Mouse (Mus musculus): ENCODE data around the gene Slfn9. TPM values are rescaled to one million over a fixed set of nuclear protein-coding genes. Genes with fewer than 3 reads are reported as not detected.

Slfn9 gene
- polyA plus RNA-seq (2012; rRNA removed): 0.76 and 0.91 TPM in 2 replicates

DNA sequence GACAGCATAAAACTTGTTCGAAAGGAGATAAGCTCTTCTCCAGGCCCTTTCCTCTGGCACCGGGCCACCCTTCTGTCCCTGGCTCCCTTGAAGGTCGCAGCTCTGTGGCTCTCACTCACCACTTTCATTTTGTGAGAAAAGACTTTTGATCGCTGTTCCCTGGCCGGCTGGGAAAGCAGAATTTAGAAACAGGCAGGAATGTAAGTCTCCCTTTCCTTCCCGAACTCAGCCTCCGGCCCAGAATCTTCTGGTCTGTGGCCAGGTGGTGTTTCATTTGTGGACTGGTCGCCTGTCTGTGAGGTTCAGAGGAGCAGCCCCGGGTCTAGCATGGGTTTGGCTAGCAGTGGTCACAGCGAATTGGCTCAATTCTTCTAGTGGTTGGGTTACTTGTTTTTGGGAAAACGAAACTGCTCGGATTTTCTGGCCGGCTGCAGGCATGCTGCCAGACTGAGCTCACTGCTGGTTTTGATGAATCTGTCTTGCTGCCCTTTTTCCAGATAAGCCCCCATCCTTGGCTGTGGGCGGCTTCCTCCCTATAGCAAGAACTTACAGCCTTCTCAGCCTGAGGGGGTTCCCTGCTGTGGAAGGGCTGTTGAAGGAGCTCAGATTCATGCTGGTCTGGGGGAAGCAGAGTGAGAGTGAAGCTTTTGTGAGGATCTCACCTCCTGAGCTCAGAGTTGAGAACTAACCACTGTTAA is at the start of gene Slfn9:
Gene Slfn9 (minus strand): TSS at position 362 of the 698 bp plus-strand sequence.

DNA sequence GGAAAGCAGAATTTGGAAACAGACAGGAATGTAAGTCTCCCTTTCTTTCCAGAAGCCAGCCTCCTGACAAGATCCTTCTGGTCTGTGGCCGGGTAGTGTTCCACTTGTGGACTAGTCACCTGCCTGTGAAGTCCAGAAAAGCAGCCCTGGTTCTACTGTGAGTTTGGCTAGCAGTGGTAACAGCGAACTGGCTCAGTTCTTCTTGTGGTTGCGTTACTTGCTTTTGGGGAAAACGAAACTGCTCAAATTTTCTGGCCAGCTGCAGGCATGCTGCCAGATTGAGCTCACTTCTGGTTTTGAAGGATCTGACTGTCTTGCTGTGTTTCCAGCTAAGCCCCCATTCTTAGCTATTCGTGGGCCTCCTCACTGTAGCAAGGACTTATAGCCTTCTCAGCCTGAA is 29.0 kb upstream of the Slfn9 start, which contains the start of gene Slfn8:
Gene Slfn8 (minus strand): TSS at position 190 of the 400 bp plus-strand sequence.

DNA sequence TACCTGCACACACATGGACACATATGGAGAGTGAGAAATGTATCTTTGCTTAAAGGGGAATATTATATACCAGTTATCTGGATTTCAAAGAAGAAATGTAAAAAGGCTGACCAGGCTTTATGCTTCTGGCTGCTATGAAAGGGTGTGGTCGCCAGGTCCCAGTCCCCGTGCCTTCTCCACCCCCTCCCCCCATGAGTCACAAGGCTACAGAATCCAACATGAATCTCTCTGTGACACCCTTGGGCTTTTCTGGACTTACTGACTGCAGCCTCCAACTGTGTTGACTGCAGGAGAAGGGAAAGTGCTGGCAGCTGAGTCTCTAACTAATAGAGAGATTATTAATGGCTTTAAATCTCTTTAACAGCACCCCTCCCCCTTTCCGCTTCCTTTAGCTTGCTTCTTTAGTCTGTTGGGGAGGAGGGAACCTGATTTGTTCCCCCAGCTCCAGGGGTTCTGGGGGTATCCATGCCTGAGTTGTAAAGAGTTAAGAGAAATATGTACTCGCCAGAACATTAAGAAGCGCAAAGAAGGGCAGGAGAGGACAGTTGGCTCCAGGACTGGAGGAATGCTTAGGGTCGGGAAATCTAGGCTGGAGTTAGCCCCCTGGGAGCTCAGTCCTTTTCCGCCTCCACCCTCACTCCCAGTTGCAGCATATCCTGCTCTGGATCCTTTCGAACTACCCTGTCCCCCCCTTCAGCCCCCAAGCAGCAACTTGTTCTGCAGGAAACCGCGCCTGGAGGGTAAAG is 40.7 kb downstream of the Slfn9 start, which contains the start of gene Slfn5:
Gene Slfn5 (plus strand): TSS at position 614 of the 746 bp plus-strand sequence.

Other genes starting within 250 kb of the Slfn9 start
- 0.08 and 0.12 TPM in 2 replicates for gene Cct6b, start 227.5 kb downstream of the Slfn9 start, polyA plus RNA-seq (2012; rRNA removed)
- 5.3 and 7.2 TPM in 2 replicates for gene Zfp830, start 227.5 kb downstream of the Slfn9 start, polyA plus RNA-seq (2012; rRNA removed)
- 23.8 and 27.0 TPM in 2 replicates for gene Lig3, start 210.7 kb downstream of the Slfn9 start, polyA plus RNA-seq (2012; rRNA removed)
- 11.7 and 12.7 TPM in 2 replicates for gene Rffl, start 120.6 kb downstream of the Slfn9 start, polyA plus RNA-seq (2012; rRNA removed)
- 18.5 and 26.8 TPM in 2 replicates for gene Rad51d, start 101.2 kb downstream of the Slfn9 start, polyA plus RNA-seq (2012; rRNA removed)
- gene Fndc8, start 99.7 kb downstream of the Slfn9 start, polyA plus RNA-seq (2012; rRNA removed): 0.09 and 0.30 TPM in 2 replicates
- gene Nle1, start 83.4 kb downstream of the Slfn9 start, polyA plus RNA-seq (2012; rRNA removed): 91.1 and 92.9 TPM in 2 replicates
- 8.5 and 12.4 TPM in 2 replicates for gene Unc45b, start 81.3 kb downstream of the Slfn9 start, polyA plus RNA-seq (2012; rRNA removed)
- gene Slfn5, start 40.5 kb downstream of the Slfn9 start, polyA plus RNA-seq (2012; rRNA removed): 2.1 and 2.2 TPM in 2 replicates
- 0.30 and 0.38 TPM in 2 replicates for gene Slfn8, start 29.0 kb upstream of the Slfn9 start, polyA plus RNA-seq (2012; rRNA removed)
- gene Slfn2, start 73.3 kb upstream of the Slfn9 start, polyA plus RNA-seq (2012; rRNA removed): 2.4 and 2.8 TPM in 2 replicates
- gene Slfn1, start 125.0 kb upstream of the Slfn9 start, polyA plus RNA-seq (2012; rRNA removed): 0.34 and 0.50 TPM in 2 replicates
- 0.34 and 0.53 TPM in 2 replicates for gene Slfn4, start 183.4 kb upstream of the Slfn9 start, polyA plus RNA-seq (2012; rRNA removed)
- 0.21 and 0.32 TPM in 2 replicates for gene Slfn3, start 199.5 kb upstream of the Slfn9 start, polyA plus RNA-seq (2012; rRNA removed)